Mouse (Mus musculus): ENCODE data around the gene Hist1h4i. TPM values are rescaled to one million over a fixed set of nuclear protein-coding genes. Genes with fewer than 3 reads are reported as not detected.

Hist1h4i gene
- polyA plus RNA-seq, 1 experiment, result 16.6 TPM

- DNase-seq (ENCODE audit: low read depth, low spot score), result no peak
- 66% methylated on average over 5 of the region's 5 CpGs for WGBS
Observed at GRCm38 (mm10) chr13:22039364-22039763, 1.8 kb downstream of the Hist1h4i start.

GRCm38 (mm10) chr13:22037415-22037814, 3.7 kb downstream of the Hist1h4i start:
- 71% methylated on average over 2 of the region's 2 CpGs for WGBS
- DNase-seq (ENCODE audit: low read depth, low spot score), result no peak

DNA sequence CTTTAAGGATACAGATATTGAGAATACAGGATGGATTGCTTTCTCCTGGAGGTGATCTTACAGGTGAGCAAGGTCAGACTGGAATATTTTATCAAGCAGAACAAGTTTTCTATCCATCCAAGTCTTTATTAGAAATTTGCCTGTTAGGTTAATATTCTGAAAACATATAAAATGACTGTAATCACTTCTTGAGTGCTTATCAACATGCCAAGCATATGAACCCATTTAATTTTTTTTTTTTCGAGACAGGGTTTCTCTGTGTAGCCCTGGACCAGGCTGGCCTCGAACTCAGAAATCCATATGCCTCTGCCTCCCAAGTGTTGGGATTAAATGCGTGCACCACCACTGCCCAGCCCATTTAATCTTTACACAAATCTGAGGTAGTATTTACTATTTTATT, 4.2 kb downstream of the Hist1h4i start:
- no peak for DNase-seq (ENCODE audit: low read depth, low spot score)
- WGBS, result 60% methylated on average over 3 of the region's 3 CpGs

DNA sequence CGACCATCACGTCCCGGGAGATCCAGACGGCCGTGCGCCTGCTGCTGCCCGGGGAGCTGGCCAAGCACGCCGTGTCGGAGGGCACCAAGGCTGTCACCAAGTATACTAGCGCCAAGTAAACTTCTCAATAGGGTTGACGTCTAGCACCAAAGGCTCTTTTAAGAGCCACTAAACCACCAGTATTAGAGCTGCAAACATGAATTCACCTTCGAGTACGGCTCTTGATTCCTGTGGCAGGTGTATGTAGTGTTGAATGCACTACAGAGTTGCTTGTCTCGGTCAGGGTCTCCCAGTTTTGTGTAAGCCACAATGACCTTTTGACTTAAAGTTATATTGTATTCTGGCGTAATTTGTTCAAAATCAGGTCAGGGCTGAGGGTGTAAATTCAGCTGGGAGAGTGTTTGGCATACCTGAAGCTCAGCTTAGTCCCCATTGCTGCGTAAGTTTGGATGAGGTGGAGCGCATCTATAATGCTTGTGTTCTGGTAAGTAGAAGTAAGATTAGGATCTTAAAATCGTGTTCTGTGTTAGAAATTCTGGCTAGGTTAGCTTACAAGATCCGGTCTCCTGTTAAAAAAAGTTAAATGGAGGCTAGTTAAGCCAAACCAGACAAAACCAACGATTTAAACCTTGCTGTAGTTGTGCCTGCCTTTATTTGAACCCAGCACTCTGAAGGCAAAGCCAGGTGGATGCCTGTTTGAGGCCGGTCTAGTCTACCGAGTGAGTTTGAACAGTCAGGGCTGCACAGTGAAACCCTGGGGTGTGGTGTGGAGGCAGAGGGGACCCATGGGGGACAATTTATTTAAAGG, 4.8 kb downstream of the Hist1h4i start:
- no peak for DNase-seq (ENCODE audit: low read depth, low spot score)
- 4% methylated on average over 23 of the region's 23 CpGs for WGBS

DNA sequence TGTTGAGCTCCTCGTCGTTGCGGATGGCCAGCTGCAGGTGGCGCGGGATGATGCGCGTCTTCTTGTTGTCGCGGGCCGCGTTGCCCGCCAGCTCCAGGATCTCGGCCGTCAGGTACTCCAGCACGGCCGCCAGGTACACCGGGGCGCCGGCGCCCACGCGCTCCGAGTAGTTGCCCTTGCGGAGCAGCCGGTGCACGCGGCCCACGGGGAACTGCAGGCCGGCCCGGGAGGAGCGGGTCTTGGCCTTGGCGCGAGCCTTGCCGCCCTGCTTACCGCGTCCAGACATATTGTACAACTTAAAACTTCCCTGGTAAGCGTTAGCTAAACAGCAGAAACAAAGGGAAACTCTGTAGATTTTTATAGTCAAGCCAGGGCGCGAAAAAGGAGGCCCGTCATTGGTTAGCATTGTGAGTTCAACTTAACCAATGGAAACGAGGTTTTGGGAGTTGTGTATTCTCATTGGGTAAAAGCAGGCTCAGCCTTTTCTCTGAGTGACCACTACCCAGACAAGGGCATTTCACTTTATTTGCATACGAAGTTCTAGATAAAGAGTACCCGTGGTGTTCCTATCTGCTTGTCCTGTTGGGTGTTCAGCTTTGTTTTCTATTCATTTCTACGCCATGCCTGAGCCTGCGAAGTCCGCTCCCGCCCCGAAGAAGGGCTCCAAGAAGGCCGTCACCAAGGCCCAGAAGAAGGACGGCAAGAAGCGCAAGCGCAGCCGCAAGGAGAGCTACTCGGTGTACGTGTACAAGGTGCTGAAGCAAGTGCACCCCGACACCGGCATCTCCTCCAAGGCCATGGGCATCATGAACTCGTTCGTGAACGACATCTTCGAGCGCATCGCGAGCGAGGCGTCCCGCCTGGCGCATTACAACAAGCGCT, 5.7 kb downstream of the Hist1h4i start, which contains the start of the genes Hist1h2ah and Hist1h2bk:
Gene Hist1h2ah (minus strand): TSS at position 302 of the 882 bp plus-strand sequence.
Gene Hist1h2bk (plus strand): TSS at position 604 of the 882 bp plus-strand sequence.
- peak; percentile 94 for DNase-seq (ENCODE audit: low read depth, low spot score)
- under 1% methylated on average over 26 of the region's 69 CpGs for WGBS

GRCm38 (mm10) chr13:22034443-22035266, 6.5 kb downstream of the Hist1h4i start:
- no peak for DNase-seq (ENCODE audit: low read depth, low spot score)
- WGBS, result 2% methylated on average over 14 of the region's 14 CpGs

DNA sequence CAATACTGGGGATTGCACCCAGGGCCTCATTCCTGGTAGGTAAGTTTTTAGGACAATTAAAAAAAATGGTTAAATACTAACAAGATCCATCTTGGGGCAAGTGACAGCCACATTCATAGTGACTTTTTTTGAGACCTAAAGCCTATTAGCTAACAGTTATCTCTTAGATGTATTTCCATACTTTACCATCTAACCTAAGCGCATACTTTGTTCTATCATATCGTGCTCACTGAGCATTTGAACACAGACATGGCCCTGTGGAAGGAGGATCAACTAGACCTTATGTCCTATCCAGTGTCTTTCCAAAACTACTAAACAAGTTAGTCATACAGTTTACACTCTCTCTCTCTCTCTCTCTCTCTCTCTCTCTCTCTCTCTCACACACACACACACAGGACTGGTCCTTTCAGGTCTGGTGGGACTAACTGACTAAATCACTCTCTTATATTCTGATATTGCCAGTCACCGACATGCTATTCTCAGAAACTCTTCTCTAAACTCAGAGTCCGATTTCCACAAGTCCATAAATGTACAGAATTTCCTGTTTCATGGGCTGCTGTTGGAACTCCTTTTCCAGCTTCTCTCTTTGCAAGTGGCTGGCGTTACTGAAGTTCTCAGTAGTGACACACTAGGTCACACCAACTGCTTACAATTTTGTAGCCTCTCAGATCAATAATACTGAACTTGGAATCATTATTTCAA, 7.3 kb downstream of the Hist1h4i start:
- 28% methylated on average over 5 of the region's 5 CpGs for WGBS
- no peak for DNase-seq (ENCODE audit: low read depth, low spot score)

- WGBS, result 4% methylated on average over 4 of the region's 4 CpGs
- no peak for DNase-seq (ENCODE audit: low read depth, low spot score)
Observed at GRCm38 (mm10) chr13:22030493-22030892, 10.7 kb downstream of the Hist1h4i start.

GRCm38 (mm10) chr13:22029928-22030327, 11.2 kb downstream of the Hist1h4i start:
- DNase-seq (ENCODE audit: low read depth, low spot score), result no peak
- 65% methylated on average over 8 of the region's 8 CpGs for WGBS

DNA sequence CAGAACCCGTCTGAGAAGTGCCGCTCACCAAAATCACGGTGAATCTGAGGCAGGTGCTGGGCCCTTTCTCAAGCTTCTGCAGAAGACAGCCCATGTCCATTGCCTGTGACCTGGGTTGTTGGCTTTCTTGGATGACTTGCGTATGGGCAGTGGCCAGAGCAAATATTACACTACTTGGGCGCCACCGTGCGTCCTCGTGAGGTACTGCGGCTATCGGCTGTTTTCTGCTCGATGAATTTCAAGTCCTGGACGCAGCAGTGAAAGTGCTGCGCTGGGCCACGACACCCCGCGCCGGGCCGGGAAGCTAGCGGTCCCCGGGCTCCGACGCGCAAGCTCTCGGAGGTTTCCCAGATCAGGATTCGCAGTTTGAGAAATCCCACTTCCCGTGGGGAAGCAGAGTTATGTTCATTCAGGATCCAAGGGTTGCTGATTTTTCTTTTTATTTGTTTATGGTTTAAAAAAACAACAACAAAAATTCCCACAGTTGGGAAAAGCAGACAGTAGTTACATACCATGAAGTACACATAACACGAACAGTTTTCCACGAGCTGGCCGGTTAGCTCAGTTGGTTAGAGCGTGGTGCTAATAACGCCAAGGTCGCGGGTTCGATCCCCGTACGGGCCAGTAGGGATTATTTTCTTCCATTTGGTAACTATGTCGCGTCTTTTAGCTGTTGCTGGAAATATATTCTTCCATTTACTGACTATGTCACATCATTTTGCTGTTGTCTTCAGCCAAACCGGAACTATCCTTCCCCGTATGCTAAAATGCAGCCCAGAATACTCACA, 12.3 kb downstream of the Hist1h4i start:
- WGBS, result 3% methylated on average over 40 of the region's 40 CpGs
- no peak for DNase-seq (ENCODE audit: low read depth, low spot score)

- WGBS, result 4% methylated on average over 35 of the region's 35 CpGs
- DNase-seq (ENCODE audit: low read depth, low spot score), result no peak
Observed at GRCm38 (mm10) chr13:22026058-22027031, 14.8 kb downstream of the Hist1h4i start.

DNA sequence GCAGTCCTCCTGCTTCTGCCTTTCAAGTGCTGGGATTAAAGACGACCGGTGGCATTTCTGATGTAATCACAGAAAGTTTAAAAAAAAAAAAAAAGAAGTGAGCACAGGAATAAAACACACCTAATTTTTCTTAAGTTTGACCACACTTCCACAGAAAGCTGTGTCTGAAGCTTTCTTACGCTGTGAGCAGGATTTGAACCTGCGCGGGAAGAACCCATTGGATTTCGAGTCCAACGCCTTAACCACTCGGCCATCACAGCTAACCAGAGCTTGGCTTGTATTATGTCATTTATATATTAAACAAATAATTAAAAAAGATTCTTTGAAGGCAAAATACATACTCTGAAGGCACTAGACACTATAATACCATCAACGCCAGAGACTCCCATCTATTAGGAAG, 18.9 kb downstream of the Hist1h4i start:
- WGBS, result 5% methylated on average over 9 of the region's 9 CpGs
- DNase-seq (ENCODE audit: low read depth, low spot score), result no peak

DNA sequence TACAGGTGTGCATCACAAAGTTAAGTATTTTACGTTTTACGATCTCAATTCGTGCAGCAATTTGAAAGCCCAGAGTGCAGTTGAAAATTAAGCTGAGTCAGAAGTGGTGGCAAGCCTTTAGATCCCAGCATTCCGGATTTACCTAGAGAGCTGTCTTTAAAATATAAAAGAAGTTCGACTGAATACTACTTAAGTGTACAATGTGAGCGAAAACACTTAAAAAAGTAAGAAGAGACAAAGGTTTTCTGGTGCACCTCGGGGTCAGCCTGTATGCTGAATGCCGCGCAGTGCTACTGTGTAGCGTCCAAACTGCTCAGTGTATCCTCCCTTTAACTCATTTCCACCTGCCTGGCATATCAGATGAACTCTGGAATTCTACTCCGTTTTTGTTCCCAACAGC, 19.6 kb downstream of the Hist1h4i start:
- no peak for DNase-seq (ENCODE audit: low read depth, low spot score)
- 2% methylated on average over 11 of the region's 11 CpGs for WGBS

DNA sequence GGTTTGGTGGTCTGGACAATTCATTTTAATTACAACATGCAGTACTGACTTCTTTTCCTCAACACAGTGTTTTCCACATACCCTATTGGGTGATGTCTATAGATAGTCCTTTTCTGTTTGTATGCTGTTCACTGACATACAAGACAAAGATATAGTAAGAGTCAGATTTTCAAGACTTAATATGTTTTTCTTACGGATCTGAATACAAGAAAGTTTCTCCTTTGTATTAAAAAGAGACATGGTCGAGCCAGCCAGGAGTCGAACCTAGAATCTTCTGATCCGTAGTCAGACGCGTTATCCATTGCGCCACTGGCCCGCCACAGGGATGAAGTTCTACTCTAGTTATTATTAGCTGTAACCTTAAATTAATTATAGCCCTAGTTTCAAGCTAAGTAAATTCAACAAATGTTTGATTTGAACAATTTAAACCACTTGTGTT, 20.2 kb downstream of the Hist1h4i start:
- no peak for DNase-seq (ENCODE audit: low read depth, low spot score)
- WGBS, result 2% methylated on average over 8 of the region's 8 CpGs

GRCm38 (mm10) chr13:22019934-22020835, 21.0 kb downstream of the Hist1h4i start:
- 3% methylated on average over 44 of the region's 44 CpGs for WGBS
- no peak for DNase-seq (ENCODE audit: low read depth, low spot score)
